Mouse (Mus musculus) forebrain, postnatal 0 days (tissue): ENCODE data around the gene Nfatc3. TPM values are rescaled to one million over a fixed set of nuclear protein-coding genes. Genes with fewer than 3 reads are reported as not detected.
"Not testable (repeated sequence)": the region's sequence is repeated elsewhere in the genome, so short reads cannot be mapped to it uniquely, and the experiment has no call there.

Source experiments
- ATAC-seq: fragments of 200-750 bp; cut with Nextera tagmentation; 2 replicates; pipeline ENCODE4 v1.8.0; 2017; ENCODE audit warnings: mild to moderate bottlenecking, moderate library complexity
- DNase-seq: peaks from one replicate; pipeline ENCODE4 v3.0.0-alpha.2; 2015
- H3K27ac ChIP-seq: fragments of 300-500 bp; sonication (generic); 2 replicates; pipeline ENCODE4 v1.5.1; 2014; ENCODE audit warnings: low read depth, mild to moderate bottlenecking, antibody characterized with exemption, low read length, moderate library complexity, mixed read lengths
- H3K27me3 ChIP-seq: fragments of 300-500 bp; sonication (generic); 2 replicates; pipeline ENCODE4 v1.6.1; 2014; ENCODE audit warnings: mild to moderate bottlenecking, low read length, mixed read lengths; ENCODE audit not compliant: insufficient read depth
- H3K36me3 ChIP-seq: fragments of 300-500 bp; sonication (generic); 2 replicates; pipeline ENCODE4 v1.6.1; 2014; ENCODE audit warnings: mild to moderate bottlenecking, moderate library complexity; ENCODE audit not compliant: insufficient read depth
- H3K4me1 ChIP-seq: fragments of 300-500 bp; sonication (generic); 2 replicates; pipeline ENCODE4 v1.6.1; 2014; ENCODE audit warnings: antibody characterized with exemption; ENCODE audit not compliant: insufficient read depth
- H3K4me2 ChIP-seq: fragments of 300-500 bp; sonication (generic); 2 replicates; pipeline ENCODE4 v1.6.1; 2014; ENCODE audit warnings: low read depth, mild to moderate bottlenecking, moderate library complexity
- H3K4me3 ChIP-seq: fragments of 300-500 bp; sonication (generic); 2 replicates; pipeline ENCODE4 v1.5.1; 2014; ENCODE audit warnings: low read depth, low read length, mixed read lengths
- H3K9ac ChIP-seq: fragments of 300-500 bp; sonication (generic); 2 replicates; pipeline ENCODE4 v1.6.1; 2014; ENCODE audit warnings: mild to moderate bottlenecking
- H3K9me3 ChIP-seq: fragments of 300-500 bp; sonication (generic); 2 replicates; pipeline ENCODE4 v1.6.1; 2016; ENCODE audit warnings: low read length
- CTCF ChIP-seq: sonication (generic); IDR thresholded peaks from 2 replicates; pipeline ENCODE4 v1.5.1; 2016; ENCODE audit warnings: antibody characterized with exemption, control low read depth, low read depth
- WGBS: fragments of 180-500 bp; shearing (Covaris S2); extraction: QIAGEN DNeasy Blood & Tissue Kit; methylation state at CpG from one replicate; pipeline ENCODE4 v1.1.7; 2014; 5-methylcytosine and 5-hydroxymethylcytosine counted together
- polyA plus RNA-seq: library from polyadenylated mRNA; unstranded; fragments of >200 nt; fragmentation: Nextera tagmentation; extraction: Ambion mirVana; gene quantifications from 2 replicates; pipeline ENCODE4 v1.2.1, GENCODE M21; 2015
- total RNA-seq: library from RNA; depleted of rRNA; stranded (reverse); fragments of >200 nt; gene quantifications from 2 replicates; pipeline ENCODE4 v1.2.3, GENCODE M21; 2014; rRNA removed

Gene Nfatc3
- total RNA-seq = 11.4 and 16.0 TPM in 2 replicates
- polyA plus RNA-seq = 0.93 and 1.9 TPM in 2 replicates

DNA sequence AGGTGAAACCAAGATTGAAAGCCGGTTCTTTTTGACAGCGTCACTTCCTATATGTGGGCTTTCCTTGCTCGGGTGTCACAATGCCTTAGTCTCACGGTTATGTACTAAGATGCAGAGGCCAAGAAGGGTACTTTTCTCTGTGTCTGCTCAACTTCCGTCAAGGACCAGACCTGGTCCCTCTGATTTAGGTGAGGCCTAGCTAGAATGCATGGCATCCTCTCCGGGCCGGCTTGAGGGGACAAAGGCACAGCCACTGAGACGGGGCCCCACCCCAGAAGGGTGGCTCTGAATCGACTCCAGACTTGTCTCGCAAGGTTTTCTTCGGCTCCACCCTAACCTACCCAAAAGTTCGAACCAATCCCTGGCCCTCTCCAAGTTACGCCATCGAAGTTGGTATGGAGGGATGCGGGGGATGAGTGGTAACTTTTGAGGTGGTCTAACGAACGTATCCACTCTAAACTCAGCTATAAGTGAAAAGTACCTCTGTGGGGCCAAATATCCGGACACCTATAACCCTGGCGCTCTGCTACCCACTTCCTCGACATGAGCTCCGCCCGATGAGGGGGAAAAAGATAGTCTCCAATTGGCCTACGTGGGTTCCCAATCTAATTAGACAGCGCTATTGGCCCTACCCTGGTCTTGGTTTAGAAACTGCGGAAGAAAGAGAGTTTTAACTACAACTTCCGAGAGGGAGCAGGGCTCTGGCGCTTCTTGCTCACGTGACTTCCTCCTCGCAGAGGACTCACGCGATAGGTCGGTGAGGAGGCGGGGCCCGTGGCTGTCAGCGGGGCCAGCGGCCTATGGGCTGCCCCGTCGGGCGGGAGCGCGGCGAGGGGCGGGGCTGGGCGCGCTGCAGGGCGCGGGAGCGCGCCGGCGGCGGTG lies at the start of gene Nfatc3:
TSS of gene Nfatc3 (plus strand) at position 110 of the 882 bp plus-strand sequence.
- DNase-seq (peak; percentile 97), ATAC-seq (peak; percentile 99)
- Histone ChIP-seq H3K36me3 (peaks cover 1% of the 10 kb centered on the region; the same call in 1 of the 2 replicates), H3K4me3 (peak within 1 kb of the TSS; percentile 93), H3K27me3 (no peaks in the 10 kb centered on the region), H3K9ac (peak within 1 kb of the TSS; percentile 74), H3K4me2 (peak within 1 kb of the TSS; percentile 53), H3K9me3 (no peaks in the 10 kb centered on the region), H3K4me1 (peaks cover 18% of the 10 kb centered on the region; the same call in 1 of the 2 replicates), H3K27ac (peak within 1 kb of the TSS; percentile 85)
- WGBS = 2% methylated on average over 51 of the region's 52 CpGs
- TF ChIP-seq CTCF = no peak

DNA sequence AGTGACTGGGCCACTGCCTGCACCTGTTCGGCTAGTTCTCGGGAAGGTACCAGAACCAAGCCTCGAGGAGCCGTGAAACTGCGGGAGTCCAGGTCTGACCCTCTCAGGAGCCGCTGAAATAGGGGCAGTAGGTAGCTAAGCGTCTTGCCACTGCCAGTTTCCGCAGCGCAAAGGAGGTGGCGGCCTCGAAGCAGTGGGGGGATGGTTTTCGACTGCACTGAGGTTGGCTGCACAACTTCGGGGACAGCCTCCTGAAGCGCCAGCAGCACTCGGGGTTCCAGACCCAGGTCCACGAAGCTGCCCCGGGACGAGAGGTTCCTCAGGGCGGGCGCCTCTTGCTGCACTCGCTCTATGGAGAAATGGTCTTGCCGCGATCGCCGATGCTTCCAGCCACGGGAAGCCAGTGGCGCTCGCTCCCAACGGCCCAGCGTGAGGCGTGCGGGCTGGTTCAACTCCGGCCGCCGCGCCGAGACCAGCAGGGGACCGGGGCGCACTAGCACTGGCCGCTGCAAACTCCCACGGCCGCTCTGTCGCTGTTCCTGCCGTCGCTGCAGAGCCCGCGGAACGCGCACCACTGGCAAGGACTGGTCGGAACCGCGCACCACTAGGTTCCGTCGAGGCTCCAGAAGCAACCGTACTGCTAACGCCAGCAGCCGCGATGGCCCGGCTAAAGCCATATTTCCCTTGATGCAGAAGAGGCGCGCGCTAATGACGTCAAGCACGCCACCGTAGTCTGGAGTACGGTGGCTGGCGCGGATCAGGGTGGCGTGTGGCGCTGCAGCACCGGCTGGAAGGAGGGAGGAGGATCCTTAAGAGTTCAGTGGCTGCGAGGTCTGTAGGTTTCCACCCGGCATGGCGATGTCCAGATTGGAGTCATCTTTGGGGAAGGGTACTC lies 47.6 kb upstream of the Nfatc3 start:
- TF ChIP-seq CTCF = no peak; the same call in 1 of the 2 replicates
- Histone ChIP-seq H3K9me3 (no peaks in the 10 kb centered on the region), H3K4me3 (peak overlapping the region; percentile 92), H3K4me1 (peaks cover 11% of the 10 kb centered on the region), H3K27me3 (no peaks in the 10 kb centered on the region), H3K36me3 (peaks cover 3% of the 10 kb centered on the region), H3K27ac (peak overlapping the region; percentile 82), H3K4me2 (peak overlapping the region; percentile 95), H3K9ac (peak overlapping the region; percentile 89)
- DNase-seq = peak; percentile 96
- WGBS = 3% methylated on average over 66 of the region's 74 CpGs
- ATAC-seq = peak; percentile 99

DNA sequence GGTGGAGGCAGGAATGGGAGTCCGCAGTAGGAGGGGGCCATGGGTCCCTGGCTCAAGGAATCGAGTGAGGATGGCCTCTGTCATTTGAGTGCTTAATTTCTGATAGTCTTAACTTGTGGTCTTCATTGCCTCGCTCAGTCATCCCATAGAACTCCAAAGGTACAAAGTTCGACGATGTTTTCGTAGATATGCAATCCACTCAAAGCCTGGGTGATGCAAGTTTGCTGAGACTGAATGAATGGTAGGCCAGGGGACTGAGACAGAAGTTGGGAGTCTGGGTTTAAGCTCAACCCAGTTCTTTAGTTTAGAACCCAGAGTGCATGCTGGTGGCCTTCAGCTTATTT lies 47.0 kb upstream of the Nfatc3 start, which contains the start of gene Ddx28:
TSS of gene Ddx28 (minus strand) at position 240 of the 344 bp plus-strand sequence.
- peaks cover 7% of the 10 kb centered on the region for H3K36me3 ChIP-seq
- H3K9ac ChIP-seq = peak within 1 kb of the TSS; percentile 89
- H3K9me3 ChIP-seq = no peaks in the 10 kb centered on the region
- no peak for DNase-seq
- peak; percentile 27; the same call in 1 of the 2 replicates for ATAC-seq
- peak within 1 kb of the TSS; percentile 92 for H3K4me3 ChIP-seq
- WGBS = 3% methylated on average over 6 of the region's 6 CpGs
- H3K4me2 ChIP-seq = peak within 1 kb of the TSS; percentile 95
- peaks cover 11% of the 10 kb centered on the region for H3K4me1 ChIP-seq
- H3K27ac ChIP-seq = peak within 1 kb of the TSS; percentile 82
- H3K27me3 ChIP-seq = no peaks in the 10 kb centered on the region
- no peak for TF ChIP-seq CTCF

- H3K9ac ChIP-seq, H3K36me3 ChIP-seq: not testable (repeated sequence)
These were observed 46.4 kb upstream of the Nfatc3 start for GRCm38 (mm10) chr8:106012203-106012602.

DNA sequence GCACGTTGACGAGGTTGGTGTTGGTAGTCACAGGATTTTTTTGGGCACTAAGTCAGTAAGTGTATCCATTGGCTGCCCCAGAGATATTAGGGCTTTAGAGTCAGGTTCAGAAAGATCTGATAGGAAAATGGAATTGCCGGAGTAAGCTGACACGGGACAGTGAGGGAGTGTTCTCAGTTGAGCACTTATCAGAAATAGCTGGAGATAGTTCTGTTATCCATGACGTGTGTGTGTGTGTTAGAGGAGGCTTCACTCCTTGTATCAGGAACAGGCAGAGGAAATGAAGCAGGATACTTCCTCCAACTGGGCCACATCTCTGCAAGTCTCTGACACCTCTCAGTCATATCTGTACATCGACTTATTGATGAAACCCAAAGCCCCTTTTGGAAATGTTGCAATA lies 42.4 kb upstream of the Nfatc3 start:
- WGBS = 92% methylated on average over 6 of the region's 6 CpGs
- no peak overlapping the region for H3K4me3 ChIP-seq
- peaks cover 16% of the 10 kb centered on the region for H3K36me3 ChIP-seq
- no peak for ATAC-seq
- no peak overlapping the region for H3K27ac ChIP-seq
- no peaks in the 10 kb centered on the region for H3K9me3 ChIP-seq
- no peak for TF ChIP-seq CTCF
- no peak overlapping the region for H3K9ac ChIP-seq
- no peaks in the 10 kb centered on the region for H3K4me1 ChIP-seq
- no peak for DNase-seq
- H3K27me3 ChIP-seq = no peaks in the 10 kb centered on the region
- H3K4me2 ChIP-seq = no peak overlapping the region

More at GRCm38 (mm10) chr8:106012203-106012602, 46.4 kb upstream of the Nfatc3 start:
- 85% methylated on average over 8 of the region's 8 CpGs for WGBS
- Histone ChIP-seq H3K4me1 (peaks cover 11% of the 10 kb centered on the region), H3K4me3 (peak overlapping the region; percentile 92; the same call in 1 of the 2 replicates), H3K4me2 (peak overlapping the region; percentile 95)
- not testable (repeated sequence) for DNase-seq, H3K27ac ChIP-seq, H3K27me3 ChIP-seq, ATAC-seq, H3K9me3 ChIP-seq

DNA sequence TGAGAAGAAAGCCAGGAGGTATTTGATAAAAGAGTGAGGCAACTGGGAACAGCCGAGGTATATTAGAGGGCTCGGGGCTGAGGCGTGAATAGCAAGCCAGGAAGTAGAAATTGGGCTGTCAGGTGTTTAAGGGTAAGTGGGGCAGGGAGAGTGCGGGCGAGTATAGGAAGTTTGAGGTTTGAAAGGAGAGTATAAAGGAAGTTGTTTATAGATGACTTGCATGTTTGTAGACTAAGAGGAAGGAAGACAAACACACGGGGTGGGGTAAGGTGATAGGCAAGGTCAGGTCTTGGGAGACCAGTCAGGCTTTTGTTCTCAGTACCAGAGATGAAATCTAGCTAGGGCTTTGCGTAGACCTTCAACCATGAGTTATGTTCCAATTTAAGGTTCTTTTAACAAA lies 41.5 kb upstream of the Nfatc3 start:
- 92% methylated on average over 7 of the region's 7 CpGs for WGBS
- H3K9me3 ChIP-seq = no peaks in the 10 kb centered on the region
- no peak overlapping the region for H3K9ac ChIP-seq
- no peak for ATAC-seq
- H3K4me2 ChIP-seq = no peak overlapping the region
- no peak for DNase-seq
- H3K36me3 ChIP-seq = peaks cover 16% of the 10 kb centered on the region
- H3K4me1 ChIP-seq = no peaks in the 10 kb centered on the region
- no peak overlapping the region for H3K27ac ChIP-seq
- no peak for TF ChIP-seq CTCF
- H3K4me3 ChIP-seq = no peak overlapping the region
- H3K27me3 ChIP-seq = no peaks in the 10 kb centered on the region
